Comparison of ENCODE assay signal across 8 mouse cellular contexts in the genomic region with DNA sequence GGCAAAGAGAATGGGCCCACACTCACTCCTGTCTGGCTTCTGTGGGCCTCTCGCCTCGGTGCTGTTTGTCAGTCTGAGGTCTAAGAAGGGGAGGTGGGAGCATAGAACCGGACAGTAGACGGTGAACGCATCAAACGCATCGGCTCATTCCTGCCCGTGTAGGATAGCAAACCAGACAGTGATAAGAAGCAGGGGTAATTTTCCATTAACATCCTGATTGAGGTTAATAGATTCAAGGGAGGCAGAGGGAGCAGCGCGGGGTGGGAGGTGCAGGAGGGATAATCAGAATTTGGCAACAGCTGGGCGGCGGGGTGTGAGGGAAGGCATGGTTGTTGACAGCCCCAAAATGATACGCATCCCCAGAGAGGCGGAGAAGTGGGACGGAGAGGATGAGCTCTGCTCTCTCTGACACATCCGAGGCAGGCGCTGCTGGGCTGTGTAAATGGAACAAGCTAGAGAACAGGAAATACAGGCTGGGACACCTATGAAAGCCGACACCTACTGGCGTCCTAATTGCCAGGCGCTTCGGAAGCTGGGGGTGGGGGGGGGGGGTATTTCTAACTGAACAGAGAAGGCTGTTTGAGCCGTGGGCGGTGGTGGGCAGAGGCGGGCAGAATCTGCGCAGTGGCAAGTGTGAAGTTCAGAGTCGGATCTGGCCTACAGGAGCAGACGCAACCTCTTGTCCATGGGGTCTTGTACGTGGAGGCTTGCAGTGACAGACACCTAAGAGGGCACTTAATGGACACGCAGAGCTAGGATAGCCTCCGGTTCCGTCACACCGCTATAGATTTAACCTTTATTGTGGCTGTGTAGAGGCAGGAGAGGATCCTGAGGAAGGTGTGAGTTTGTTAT. TPM values are rescaled to one million over a fixed set of nuclear protein-coding genes. Genes with fewer than 3 reads are reported as not detected.
A peak's percentile ranks its signal among the peaks of the same experiment; 100 is the strongest.
DNase-seq lines count a peak whose midpoint lies in the region; ATAC-seq and TF ChIP-seq lines count a peak whose summit lies in the region.

No protein-coding gene starts in this region.

- no peaks in the 10 kb centered on the region for H3K27me3 ChIP-seq in kidney, postnatal 0 days (ENCODE audit: insufficient read depth, low read length)
- H3K27me3 ChIP-seq in ES-Bruce4 (ENCODE audit: control insufficient read depth, insufficient read depth, low read length, poor library complexity, severe bottlenecking) = no peaks in the 10 kb centered on the region
- peaks cover 3% of the 10 kb centered on the region for H3K27me3 ChIP-seq in embryonic facial prominence, embryonic 15.5 days
- H3K27me3 ChIP-seq in midbrain, embryonic 10.5 days (ENCODE audit: low read depth, poor library complexity, severe bottlenecking) = peaks cover 23% of the 10 kb centered on the region

- no peaks in the 10 kb centered on the region for H3K36me3 ChIP-seq in kidney, postnatal 0 days (ENCODE audit: insufficient read depth, low read length)
- no peaks in the 10 kb centered on the region for H3K36me3 ChIP-seq in ES-Bruce4 (ENCODE audit: control insufficient read depth, insufficient read depth, low read length, poor library complexity, severe bottlenecking)
- no peaks in the 10 kb centered on the region for H3K36me3 ChIP-seq in embryonic facial prominence, embryonic 15.5 days
- no peaks in the 10 kb centered on the region for H3K36me3 ChIP-seq in midbrain, embryonic 10.5 days

- WGBS in kidney, postnatal 0 days = 15% methylated on average over 32 of the region's 32 CpGs
- 14% methylated on average over 32 of the region's 32 CpGs for WGBS in embryonic facial prominence, embryonic 15.5 days
- WGBS in midbrain, embryonic 10.5 days = 38% methylated on average over 32 of the region's 32 CpGs

- no peaks in the 10 kb centered on the region for H3K9me3 ChIP-seq in kidney, postnatal 0 days (replicated peaks; ENCODE audit: low read length)
- H3K9me3 ChIP-seq in ES-Bruce4 (replicated peaks; ENCODE audit: control insufficient read depth, insufficient read depth, low read length, poor library complexity, severe bottlenecking) = peaks cover 5% of the 10 kb centered on the region
- H3K9me3 ChIP-seq in embryonic facial prominence, embryonic 15.5 days (replicated peaks) = no peaks in the 10 kb centered on the region
- H3K9me3 ChIP-seq in midbrain, embryonic 10.5 days (replicated peaks) = peaks cover 8% of the 10 kb centered on the region; the same call in 1 of the 2 replicates

- ATAC-seq in kidney, postnatal 0 days (replicated peaks; ENCODE audit: low FRiP score, low read depth) = peak; percentile 36; the same call in 1 of the 2 replicates
- peak; percentile 75 for ATAC-seq in embryonic facial prominence, embryonic 15.5 days (ENCODE audit: insufficient number of reproducible peaks, low FRiP score, low TSS enrichment, low read depth)

- no peaks in the 10 kb centered on the region for H3K4me1 ChIP-seq in kidney, postnatal 0 days (replicated peaks; ENCODE audit: insufficient read depth, low read length)
- H3K4me1 ChIP-seq in ES-Bruce4 (ENCODE audit: control insufficient read depth, insufficient read depth, low read length) = no peaks in the 10 kb centered on the region
- H3K4me1 ChIP-seq in embryonic facial prominence, embryonic 15.5 days = peaks cover 17% of the 10 kb centered on the region
- H3K4me1 ChIP-seq in midbrain, embryonic 10.5 days = peaks cover 20% of the 10 kb centered on the region

- TF ChIP-seq EP300 in ES-Bruce4 (IDR thresholded peaks at IDR 0.05; ENCODE audit: insufficient read depth, low read depth, low read length) = peak; percentile 34; the same call in 1 of the 2 replicates

- peak; percentile 52 for DNase-seq in kidney, postnatal 0 days (ENCODE audit: low spot score)
- DNase-seq in kidney, adult 8-10 months = no peak
- peak; percentile 32 for DNase-seq in induced T-regulatory cell, adult 2 months (ENCODE audit: low read depth)
- no peak for DNase-seq in midbrain, embryonic 10.5 days (ENCODE audit: low spot score)
- no peak for DNase-seq in ovary, postnatal 10 days (ENCODE audit: low spot score)
- no peak for DNase-seq in adrenal gland, postnatal 10 days

- H3K4me2 ChIP-seq in kidney, postnatal 0 days (ENCODE audit: low read length) = peak overlapping the region; percentile 48
- H3K4me2 ChIP-seq in embryonic facial prominence, embryonic 15.5 days (replicated peaks) = peak overlapping the region; percentile 43

- no peak for TF ChIP-seq CTCF in kidney, postnatal 0 days (IDR thresholded peaks at IDR 0.05; ENCODE audit: low read depth)
- no peak for TF ChIP-seq CTCF in ES-Bruce4 (IDR thresholded peaks at IDR 0.05; ENCODE audit: low read depth, low read length)

- TF ChIP-seq POLR2A in ES-Bruce4 (IDR thresholded peaks at IDR 0.05; ENCODE audit: insufficient read depth, low read length) = no peak

- peak overlapping the region; percentile 6 for H3K4me3 ChIP-seq in kidney, postnatal 0 days (replicated peaks; ENCODE audit: low read depth, low read length)
- H3K4me3 ChIP-seq in ES-Bruce4 (ENCODE audit: low read depth, low read length) = peak overlapping the region; percentile 33
- peak overlapping the region; percentile 18 for H3K4me3 ChIP-seq in embryonic facial prominence, embryonic 15.5 days (replicated peaks)
- peak overlapping the region; percentile 30; the same call in 1 of the 2 replicates for H3K4me3 ChIP-seq in midbrain, embryonic 10.5 days

- H3K9ac ChIP-seq in kidney, postnatal 0 days (ENCODE audit: low read depth, low read length) = no peak overlapping the region
- H3K9ac ChIP-seq in ES-Bruce4 (ENCODE audit: low read depth, poor library complexity, severe bottlenecking) = no peak overlapping the region
- H3K9ac ChIP-seq in embryonic facial prominence, embryonic 15.5 days = no peak overlapping the region

- no peak overlapping the region for H3K27ac ChIP-seq in kidney, postnatal 0 days
- no peak overlapping the region for H3K27ac ChIP-seq in ES-Bruce4 (ENCODE audit: insufficient read depth, low read length)
- peak overlapping the region; percentile 40; the same call in 1 of the 2 replicates for H3K27ac ChIP-seq in embryonic facial prominence, embryonic 15.5 days (replicated peaks)
- H3K27ac ChIP-seq in midbrain, embryonic 10.5 days (replicated peaks) = 0 out of 2 replicates have a peak overlapping the region, but pooled peaks have one; percentile 14

RNA-seq across cellular contexts. Expression of gene Nufip1, which starts 54.4 kb away (rescaled TPM):
- polyA plus RNA-seq in kidney, postnatal 0 days (2015; fragmentation: Nextera tagmentation; extraction: Ambion mirVana) = 13.2 and 13.8 TPM in 2 replicates
- 27.2 and 30.5 TPM in 2 replicates for polyA plus RNA-seq in ES-Bruce4 (2011; ENCODE audit: insufficient read depth, insufficient read length, low read depth, missing spikeins)
- polyA plus RNA-seq in embryonic facial prominence, embryonic 15.5 days (2015; fragmentation: Nextera tagmentation; extraction: Ambion mirVana) = 13.1 TPM in 2 replicates
- polyA plus RNA-seq in midbrain, embryonic 10.5 days (2016; fragmentation: Nextera tagmentation; extraction: Ambion mirVana) = 18.2 and 21.2 TPM in 2 replicates
- 1 to 10 TPM; 7.2 to 7.6 TPM for total RNA-seq in adrenal gland, postnatal 10 days (2021)

RNA-seq across cellular contexts. Expression of gene Gpalpp1, which starts 54.6 kb away (rescaled TPM):
- polyA plus RNA-seq in kidney, postnatal 0 days (2015; fragmentation: Nextera tagmentation; extraction: Ambion mirVana) = 9.7 and 10.0 TPM in 2 replicates
- polyA plus RNA-seq in ES-Bruce4 (2011; ENCODE audit: insufficient read depth, insufficient read length, low read depth, missing spikeins) = 27.5 and 30.5 TPM in 2 replicates
- 11.9 and 12.7 TPM in 2 replicates for polyA plus RNA-seq in embryonic facial prominence, embryonic 15.5 days (2015; fragmentation: Nextera tagmentation; extraction: Ambion mirVana)
- polyA plus RNA-seq in midbrain, embryonic 10.5 days (2016; fragmentation: Nextera tagmentation; extraction: Ambion mirVana) = 16.8 and 17.6 TPM in 2 replicates
- total RNA-seq in adrenal gland, postnatal 10 days (2021) = 10 to 100 TPM; 16.3 to 16.7 TPM

Comparison
In these comparisons a context has a peak if more than half of its experiments do, and no peak if none do; other contexts are left out.
1. DNase-seq: peak in kidney, postnatal 0 days (single experiment) and induced T-regulatory cell, adult 2 months (single experiment); none in kidney, adult 8-10 months (0 of 2), midbrain, embryonic 10.5 days (single experiment), ovary, postnatal 10 days (single experiment) and adrenal gland, postnatal 10 days (single experiment).
2. H3K27ac ChIP-seq: peak in embryonic facial prominence, embryonic 15.5 days (single experiment) and midbrain, embryonic 10.5 days (single experiment); none in kidney, postnatal 0 days (single experiment) and ES-Bruce4 (single experiment).
3. Peak in every context shown above with its lines, with median percentiles within 50 percentile points of each other: H3K4me3 ChIP-seq.